Mouse (Mus musculus) limb, embryonic 15.5 days (tissue): Measurements from ENCODE around the gene Ccdc142. TPM values are rescaled to one million over a fixed set of nuclear protein-coding genes. Genes with fewer than 3 reads are reported as not detected.
A peak's percentile ranks its signal among the peaks of the same experiment; 100 is the strongest.

ENCODE experiments used
- ATAC-seq: fragments of 200-750 bp; cut with Nextera tagmentation; 2 replicates; pipeline ENCODE4 v1.8.0; 2017; ENCODE audit warnings: low read depth, moderate TSS enrichment; ENCODE audit not compliant: insufficient number of reproducible peaks, low FRiP score, low TSS enrichment
- H3K27ac ChIP-seq: fragments of 300-500 bp; sonication (generic); 2 replicates; pipeline ENCODE4 v1.5.1; 2015; ENCODE audit warnings: moderate library complexity, mild to moderate bottlenecking, inconsistent platforms
- H3K27me3 ChIP-seq: fragments of 300-500 bp; sonication (generic); 2 replicates; pipeline ENCODE4 v1.6.1; 2015; ENCODE audit warnings: inconsistent platforms
- H3K36me3 ChIP-seq: fragments of 300-500 bp; sonication (generic); 2 replicates; pipeline ENCODE4 v1.6.1; 2015; ENCODE audit warnings: inconsistent platforms
- H3K4me1 ChIP-seq: fragments of 300-500 bp; sonication (generic); 2 replicates; pipeline ENCODE4 v1.6.1; 2015; ENCODE audit warnings: inconsistent platforms
- H3K4me2 ChIP-seq: fragments of 300-500 bp; sonication (generic); 2 replicates; pipeline ENCODE4 v1.6.1; 2015; ENCODE audit warnings: mild to moderate bottlenecking, inconsistent platforms
- H3K4me3 ChIP-seq: fragments of 300-500 bp; sonication (generic); 2 replicates; pipeline ENCODE4 v1.5.1; 2015; ENCODE audit warnings: mild to moderate bottlenecking, inconsistent platforms
- H3K9ac ChIP-seq: fragments of 300-500 bp; sonication (generic); 2 replicates; pipeline ENCODE4 v1.6.1; 2015; ENCODE audit warnings: inconsistent platforms
- H3K9me3 ChIP-seq: fragments of 300-500 bp; sonication (generic); 2 replicates; pipeline ENCODE4 v1.6.1; 2016; ENCODE audit warnings: inconsistent platforms
- WGBS: fragments of 180-500 bp; shearing (Covaris S2); methylation state at CpG from one replicate; pipeline ENCODE4 v1.1.7; 2015; 5-methylcytosine and 5-hydroxymethylcytosine counted together
- polyA plus RNA-seq: library from polyadenylated mRNA; unstranded; fragments of >200 nt; fragmentation: Nextera tagmentation; extraction: Ambion mirVana; gene quantifications from 2 replicates; pipeline ENCODE4 v1.2.1, GENCODE M21; 2015

Gene Ccdc142
- 2.0 and 2.5 TPM in 2 replicates for polyA plus RNA-seq

DNA sequence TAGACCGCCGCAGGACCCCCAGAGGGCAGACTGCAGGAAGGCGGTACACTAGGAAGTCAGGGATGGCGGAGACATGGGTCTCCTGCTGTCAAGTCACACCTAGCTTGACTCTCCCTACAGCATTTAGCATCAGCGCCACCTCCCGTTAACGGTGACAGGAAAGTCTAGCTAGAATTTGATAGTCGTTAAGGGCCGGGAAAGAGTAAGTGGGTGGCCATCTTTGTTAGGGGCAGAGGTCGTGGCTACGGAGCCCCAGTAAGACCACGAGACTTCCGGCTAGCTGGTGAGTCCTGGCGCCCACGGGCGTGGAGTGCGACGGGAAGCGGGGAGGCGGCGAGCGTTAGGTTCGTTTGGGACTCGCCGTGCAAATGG lies at the start of gene Ccdc142, which contains the start of gene Gm42688:
Gene Ccdc142, plus strand, starts transcription at position 286 of the 372 bp plus-strand sequence.
Gene Gm42688, plus strand, starts transcription at position 302 of the 372 bp plus-strand sequence.
- ATAC-seq, result peak; percentile 85
- H3K4me3 ChIP-seq, result peak within 1 kb of the TSS; percentile 67
- H3K9ac ChIP-seq, result peak within 1 kb of the TSS; percentile 56
- peaks cover 18% of the 10 kb centered on the region for H3K4me1 ChIP-seq
- peak within 1 kb of the TSS; percentile 93 for H3K4me2 ChIP-seq
- 0 out of 2 replicates have a peak, but pooled peaks cover 3% of the 10 kb centered on the region for H3K27me3 ChIP-seq
- H3K9me3 ChIP-seq, result no peaks in the 10 kb centered on the region
- no peaks in the 10 kb centered on the region for H3K36me3 ChIP-seq
- H3K27ac ChIP-seq, result peak within 1 kb of the TSS; percentile 86
- under 1% methylated on average over 25 of the region's 25 CpGs for WGBS

GRCm38 (mm10) chr6:83053136-83053960 lies 48.1 kb upstream of the Ccdc142 start:
- peak overlapping the region; percentile 91 for H3K27ac ChIP-seq
- under 1% methylated on average over 26 of the region's 26 CpGs for WGBS
- ATAC-seq, result no peak

DNA sequence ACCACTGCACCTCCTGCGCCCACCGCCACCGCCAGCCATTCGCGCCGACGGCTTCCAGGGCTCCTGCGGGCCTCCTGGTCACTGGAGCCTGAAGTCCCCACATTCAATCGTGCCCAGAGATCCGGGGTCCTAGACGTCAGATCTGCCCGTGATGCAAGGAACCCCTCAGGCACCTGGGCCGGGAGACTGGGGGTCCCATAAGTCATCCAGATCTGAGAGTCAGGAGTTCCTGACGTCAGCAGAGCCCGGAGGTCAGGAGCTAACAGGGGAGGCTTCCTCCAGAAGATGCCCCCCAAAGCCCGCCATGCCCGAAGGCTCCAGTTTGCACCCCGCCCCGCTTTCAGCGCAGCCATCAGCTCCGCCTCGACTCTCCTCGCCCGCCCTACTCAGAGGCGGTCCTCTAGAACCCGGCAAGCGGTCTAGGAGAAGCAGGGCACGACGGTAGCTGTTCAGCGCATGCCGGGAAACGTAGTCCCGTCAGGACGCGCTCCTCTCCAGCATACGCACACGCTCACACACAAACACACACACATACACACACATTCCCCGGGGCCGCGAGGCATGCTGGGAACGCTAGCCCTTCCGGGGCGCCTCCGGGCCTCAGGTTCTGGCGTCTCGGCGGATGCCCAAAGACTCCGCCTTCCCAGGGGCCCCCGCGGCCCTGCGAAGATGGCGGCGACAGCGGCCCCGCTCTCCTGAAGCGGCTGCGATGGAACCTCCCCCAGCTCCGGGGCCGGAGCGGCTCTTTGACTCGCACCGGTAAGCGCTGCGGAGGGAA lies 47.1 kb upstream of the Ccdc142 start, which contains the start of gene Aup1:
Gene Aup1, plus strand, starts transcription at position 448 of the 778 bp plus-strand sequence.
- peak; percentile 93 for ATAC-seq
- Histone ChIP-seq H3K27ac (peak within 1 kb of the TSS; percentile 91), H3K36me3 (peaks cover 37% of the 10 kb centered on the region), H3K27me3 (0 out of 2 replicates have a peak, but pooled peaks cover 2% of the 10 kb centered on the region), H3K4me3 (peak within 1 kb of the TSS; percentile 66), H3K4me2 (peak within 1 kb of the TSS; percentile 89), H3K9ac (peak within 1 kb of the TSS; percentile 83), H3K9me3 (no peaks in the 10 kb centered on the region), H3K4me1 (peaks cover 29% of the 10 kb centered on the region)
- under 1% methylated on average over 61 of the region's 64 CpGs for WGBS

More at GRCm38 (mm10) chr6:83053136-83053960, 48.1 kb upstream of the Ccdc142 start:
- Histone ChIP-seq H3K4me2 (peak overlapping the region; percentile 89), H3K27me3 (no peaks in the 10 kb centered on the region), H3K9ac (peak overlapping the region; percentile 83), H3K4me3 (peak overlapping the region; percentile 66), H3K9me3 (no peaks in the 10 kb centered on the region), H3K4me1 (peaks cover 29% of the 10 kb centered on the region), H3K36me3 (peaks cover 37% of the 10 kb centered on the region)

- H3K9ac ChIP-seq, result peak within 1 kb of the TSS; percentile 83
- H3K9me3 ChIP-seq, result no peaks in the 10 kb centered on the region
- H3K4me3 ChIP-seq, result peak within 1 kb of the TSS; percentile 66
- peak within 1 kb of the TSS; percentile 89 for H3K4me2 ChIP-seq
- H3K36me3 ChIP-seq, result peaks cover 33% of the 10 kb centered on the region
- H3K27me3 ChIP-seq, result peaks cover 9% of the 10 kb centered on the region; the same call in 1 of the 2 replicates
- ATAC-seq, result peak; percentile 35; the same call in 1 of the 2 replicates
- H3K4me1 ChIP-seq, result peaks cover 29% of the 10 kb centered on the region
- WGBS, result under 1% methylated on average over 49 of the region's 50 CpGs
- H3K27ac ChIP-seq, result peak within 1 kb of the TSS; percentile 91
Measured at GRCm38 (mm10) chr6:83054871-83055431, 46.5 kb upstream of the Ccdc142 start, which contains the start of gene Htra2. Htra2 (minus strand) TSS chr6:83055273.

GRCm38 (mm10) chr6:83057790-83058189 lies 43.6 kb upstream of the Ccdc142 start, which contains the start of gene Dqx1:
Dqx1 (plus strand) TSS chr6:83057844.
- Histone ChIP-seq H3K4me2 (no peak within 1 kb of the TSS), H3K9ac (no peak within 1 kb of the TSS), H3K9me3 (no peaks in the 10 kb centered on the region), H3K27me3 (peaks cover 38% of the 10 kb centered on the region), H3K27ac (no peak within 1 kb of the TSS), H3K36me3 (peaks cover 16% of the 10 kb centered on the region), H3K4me1 (peaks cover 23% of the 10 kb centered on the region), H3K4me3 (no peak within 1 kb of the TSS)
- no peak for ATAC-seq
- 43% methylated on average over 3 of the region's 3 CpGs for WGBS

DNA sequence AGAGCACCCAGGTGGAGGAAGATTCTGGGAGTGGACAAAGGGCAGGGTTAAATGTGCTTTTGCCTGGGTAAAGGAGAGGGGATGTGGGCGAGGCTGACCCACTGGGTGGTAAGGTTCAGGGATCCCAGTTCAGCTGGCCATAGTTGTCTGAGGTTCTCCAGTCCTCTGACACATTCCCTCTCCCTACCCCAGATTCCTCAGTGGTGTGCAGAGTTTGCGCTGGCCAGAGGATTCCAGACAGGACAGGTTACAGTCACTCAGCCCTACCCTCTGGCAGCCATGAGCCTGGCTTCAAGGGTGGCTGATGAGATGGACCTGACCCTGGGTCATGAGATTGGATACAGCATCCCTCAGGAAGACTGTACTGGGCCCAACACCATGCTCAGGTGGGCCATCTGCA lies 42.7 kb upstream of the Ccdc142 start:
- Histone ChIP-seq H3K36me3 (peaks cover 16% of the 10 kb centered on the region), H3K4me2 (no peak overlapping the region), H3K9me3 (no peaks in the 10 kb centered on the region), H3K4me3 (no peak overlapping the region), H3K27ac (no peak overlapping the region), H3K9ac (no peak overlapping the region), H3K4me1 (peaks cover 14% of the 10 kb centered on the region), H3K27me3 (peaks cover 47% of the 10 kb centered on the region)
- ATAC-seq, result no peak
- WGBS, result 81% methylated on average over 2 of the region's 2 CpGs

GRCm38 (mm10) chr6:83065995-83066394 lies 35.4 kb upstream of the Ccdc142 start:
- Histone ChIP-seq H3K27me3 (peaks cover 100% of the 10 kb centered on the region), H3K9me3 (no peaks in the 10 kb centered on the region), H3K36me3 (no peaks in the 10 kb centered on the region), H3K4me1 (peaks cover 26% of the 10 kb centered on the region), H3K27ac (no peak overlapping the region), H3K9ac (no peak overlapping the region), H3K4me2 (no peak overlapping the region), H3K4me3 (no peak overlapping the region)
- ATAC-seq, result no peak
- 39% methylated on average over 8 of the region's 8 CpGs for WGBS

- Histone ChIP-seq H3K4me2 (no peak overlapping the region), H3K9ac (no peak overlapping the region), H3K36me3 (no peaks in the 10 kb centered on the region), H3K4me1 (peaks cover 31% of the 10 kb centered on the region), H3K9me3 (no peaks in the 10 kb centered on the region), H3K27me3 (peaks cover 100% of the 10 kb centered on the region), H3K4me3 (no peak overlapping the region), H3K27ac (no peak overlapping the region)
- whole genome bisulfite sequencing, result 26% methylated on average over 6 of the region's 6 CpGs
- ATAC-seq, result no peak
Measured at GRCm38 (mm10) chr6:83066441-83066840, 35.0 kb upstream of the Ccdc142 start.

DNA sequence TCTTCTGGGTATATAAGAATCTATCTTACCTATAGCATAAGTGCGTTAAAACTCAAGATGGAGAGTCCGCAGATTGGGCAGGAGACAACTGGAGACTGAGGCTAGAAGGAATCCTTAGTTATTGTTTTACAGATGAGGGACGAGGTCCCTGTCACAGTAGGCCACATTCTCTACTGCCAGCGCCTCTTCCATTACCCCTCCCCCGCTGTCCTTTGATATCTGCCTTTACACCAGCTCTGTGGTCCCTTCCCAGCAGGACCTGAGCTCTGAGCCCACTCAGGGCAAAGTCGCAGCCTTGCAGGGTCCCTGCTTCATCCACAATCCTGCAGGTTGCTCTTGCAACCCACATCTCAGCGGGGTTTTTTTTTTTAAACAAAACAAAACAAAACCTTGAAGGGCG lies 33.2 kb upstream of the Ccdc142 start:
- Histone ChIP-seq H3K9ac (no peak overlapping the region), H3K27me3 (peaks cover 99% of the 10 kb centered on the region), H3K9me3 (no peaks in the 10 kb centered on the region), H3K4me1 (peaks cover 32% of the 10 kb centered on the region), H3K27ac (no peak overlapping the region), H3K4me2 (0 out of 2 replicates have a peak overlapping the region, but pooled peaks have one; percentile 23), H3K36me3 (no peaks in the 10 kb centered on the region), H3K4me3 (no peak overlapping the region)
- 14% methylated on average over 8 of the region's 8 CpGs for WGBS
- no peak for ATAC-seq

- no peaks in the 10 kb centered on the region for H3K9me3 ChIP-seq
- H3K36me3 ChIP-seq, result no peaks in the 10 kb centered on the region
- no peak overlapping the region for H3K27ac ChIP-seq
- no peak for ATAC-seq
- H3K4me2 ChIP-seq, result peak overlapping the region; percentile 23; the same call in 1 of the 2 replicates
- peak overlapping the region; percentile 13 for H3K4me3 ChIP-seq
- no peak overlapping the region for H3K9ac ChIP-seq
- peaks cover 99% of the 10 kb centered on the region for H3K27me3 ChIP-seq
- peaks cover 32% of the 10 kb centered on the region for H3K4me1 ChIP-seq
- 1% methylated on average over 77 of the region's 81 CpGs for WGBS
Measured at GRCm38 (mm10) chr6:83068706-83069487, 32.5 kb upstream of the Ccdc142 start.
